Mouse (Mus musculus) lung, postnatal 0 days (tissue): ENCODE data around the gene Ssh2.

Source experiments
- CTCF ChIP-seq: IDR thresholded peaks from 2 replicates; pipeline ENCODE4 v1.5.1; 2016; ENCODE audit warnings: antibody characterized with exemption, mild to moderate bottlenecking
- EP300 ChIP-seq: IDR thresholded peaks from 2 replicates; pipeline ENCODE4 v1.6.1; 2016; ENCODE audit warnings: antibody characterized with exemption, mild to moderate bottlenecking, control low read depth

GRCm38 (mm10) chr11:77491502-77492291, 275.6 kb downstream of the Ssh2 start:
- no peak for TF ChIP-seq CTCF
- TF ChIP-seq EP300: peak; percentile 13; the same call in 1 of the 2 replicates
